Mouse (Mus musculus): ENCODE data around the gene Zfr. TPM values are rescaled to one million over a fixed set of nuclear protein-coding genes. Genes with fewer than 3 reads are reported as not detected.
A peak's percentile ranks its signal among the peaks of the same experiment; 100 is the strongest.

Gene Zfr
- polyA plus RNA-seq, 1 experiment = 30.5 TPM

GRCm38 (mm10) chr15:12088091-12088490 is 29.5 kb upstream of the Zfr start:
- Histone ChIP-seq H3K9me3 (0 out of 2 replicates have a peak, but pooled peaks cover 2% of the 10 kb centered on the region), H3K4me1 (peaks cover 14% of the 10 kb centered on the region), H3K36me3 (replicated peaks; ENCODE audit: low read length) (no peaks in the 10 kb centered on the region), H3K4me3 (replicated peaks) (no peak overlapping the region), H3K27me3 (replicated peaks) (peaks cover 19% of the 10 kb centered on the region)
- TF ChIP-seq FLI1 (IDR thresholded peaks at IDR 0.05; ENCODE audit: low read length) (no peak), GATA1 (IDR thresholded peaks at IDR 0.05; ENCODE audit: borderline replicate concordance, low read length) (no peak)

- TF ChIP-seq GATA1 (IDR thresholded peaks at IDR 0.05; ENCODE audit: borderline replicate concordance, low read length) (no peak), FLI1 (IDR thresholded peaks at IDR 0.05; ENCODE audit: low read length) (no peak)
- Histone ChIP-seq H3K36me3 (replicated peaks; ENCODE audit: low read length) (no peaks in the 10 kb centered on the region), H3K9me3 (peaks cover 10% of the 10 kb centered on the region), H3K4me1 (peaks cover 14% of the 10 kb centered on the region), H3K4me3 (replicated peaks) (no peak overlapping the region), H3K27me3 (replicated peaks) (peaks cover 18% of the 10 kb centered on the region)
Measured at GRCm38 (mm10) chr15:12090087-12090486, 27.5 kb upstream of the Zfr start.

GRCm38 (mm10) chr15:12090981-12091669 is 26.5 kb upstream of the Zfr start:
- H3K27me3 ChIP-seq (replicated peaks) = peaks cover 18% of the 10 kb centered on the region
- no peak for TF ChIP-seq GATA1 (IDR thresholded peaks at IDR 0.05; ENCODE audit: borderline replicate concordance, low read length)
- TF ChIP-seq FLI1 (IDR thresholded peaks at IDR 0.05; ENCODE audit: low read length) = no peak
- H3K4me3 ChIP-seq (replicated peaks) = peak overlapping the region; percentile 40
- H3K4me1 ChIP-seq = peaks cover 14% of the 10 kb centered on the region
- H3K36me3 ChIP-seq (replicated peaks; ENCODE audit: low read length) = no peaks in the 10 kb centered on the region
- H3K9me3 ChIP-seq = peaks cover 16% of the 10 kb centered on the region

GRCm38 (mm10) chr15:12091781-12092458 is 25.7 kb upstream of the Zfr start:
- H3K4me1 ChIP-seq = peaks cover 14% of the 10 kb centered on the region
- H3K9me3 ChIP-seq = peaks cover 19% of the 10 kb centered on the region
- no peak overlapping the region for H3K4me3 ChIP-seq (replicated peaks)

GRCm38 (mm10) chr15:12093026-12093960 is 24.3 kb upstream of the Zfr start:
- Histone ChIP-seq H3K4me3 (replicated peaks) (no peak overlapping the region), H3K27me3 (replicated peaks) (peaks cover 9% of the 10 kb centered on the region), H3K9me3 (peaks cover 29% of the 10 kb centered on the region), H3K4me1 (peaks cover 11% of the 10 kb centered on the region), H3K36me3 (replicated peaks; ENCODE audit: low read length) (no peaks in the 10 kb centered on the region)
- no peak for TF ChIP-seq FLI1 (IDR thresholded peaks at IDR 0.05; ENCODE audit: low read length)
- TF ChIP-seq GATA1 (IDR thresholded peaks at IDR 0.05; ENCODE audit: borderline replicate concordance, low read length) = no peak

More at GRCm38 (mm10) chr15:12091781-12092458, 25.7 kb upstream of the Zfr start:
- no peaks in the 10 kb centered on the region for H3K36me3 ChIP-seq (replicated peaks; ENCODE audit: low read length)
- no peak for TF ChIP-seq FLI1 (IDR thresholded peaks at IDR 0.05; ENCODE audit: low read length)
- TF ChIP-seq GATA1 (IDR thresholded peaks at IDR 0.05; ENCODE audit: borderline replicate concordance, low read length) = no peak; the same call in 2 of the 3 replicates
- H3K27me3 ChIP-seq (replicated peaks) = peaks cover 18% of the 10 kb centered on the region

GRCm38 (mm10) chr15:12093961-12094566 is 23.6 kb upstream of the Zfr start:
- H3K27me3 ChIP-seq (replicated peaks) = peaks cover 8% of the 10 kb centered on the region
- TF ChIP-seq GATA1 (IDR thresholded peaks at IDR 0.05; ENCODE audit: borderline replicate concordance, low read length) (no peak), FLI1 (IDR thresholded peaks at IDR 0.05; ENCODE audit: low read length) (no peak)
- no peaks in the 10 kb centered on the region for H3K36me3 ChIP-seq (replicated peaks; ENCODE audit: low read length)

GRCm38 (mm10) chr15:12096447-12096846 is 21.2 kb upstream of the Zfr start:
- TF ChIP-seq FLI1 (IDR thresholded peaks at IDR 0.05; ENCODE audit: low read length) (no peak), GATA1 (IDR thresholded peaks at IDR 0.05; ENCODE audit: borderline replicate concordance, low read length) (no peak)
- Histone ChIP-seq H3K4me1 (no peaks in the 10 kb centered on the region), H3K4me3 (replicated peaks) (no peak overlapping the region), H3K27me3 (replicated peaks) (peaks cover 10% of the 10 kb centered on the region), H3K36me3 (replicated peaks; ENCODE audit: low read length) (no peaks in the 10 kb centered on the region), H3K9me3 (peaks cover 27% of the 10 kb centered on the region)

More at GRCm38 (mm10) chr15:12093961-12094566, 23.6 kb upstream of the Zfr start:
- Histone ChIP-seq H3K4me3 (replicated peaks) (no peak overlapping the region), H3K9me3 (peaks cover 29% of the 10 kb centered on the region), H3K4me1 (peaks cover 10% of the 10 kb centered on the region)

GRCm38 (mm10) chr15:12097344-12097743 is 20.3 kb upstream of the Zfr start:
- H3K4me3 ChIP-seq (replicated peaks) = peak overlapping the region; percentile 60
- H3K36me3 ChIP-seq (replicated peaks; ENCODE audit: low read length) = no peaks in the 10 kb centered on the region
- H3K4me1 ChIP-seq = no peaks in the 10 kb centered on the region
- H3K27me3 ChIP-seq (replicated peaks) = peaks cover 13% of the 10 kb centered on the region
- peaks cover 27% of the 10 kb centered on the region for H3K9me3 ChIP-seq
- TF ChIP-seq GATA1 (IDR thresholded peaks at IDR 0.05; ENCODE audit: borderline replicate concordance, low read length) (no peak), FLI1 (IDR thresholded peaks at IDR 0.05; ENCODE audit: low read length) (no peak)

- no peaks in the 10 kb centered on the region for H3K4me1 ChIP-seq
- peaks cover 17% of the 10 kb centered on the region for H3K27me3 ChIP-seq (replicated peaks)
- H3K9me3 ChIP-seq = peaks cover 16% of the 10 kb centered on the region
- TF ChIP-seq FLI1 (IDR thresholded peaks at IDR 0.05; ENCODE audit: low read length) = no peak
- TF ChIP-seq GATA1 (IDR thresholded peaks at IDR 0.05; ENCODE audit: borderline replicate concordance, low read length) = no peak
- H3K36me3 ChIP-seq (replicated peaks; ENCODE audit: low read length) = no peaks in the 10 kb centered on the region
- H3K4me3 ChIP-seq (replicated peaks) = no peak overlapping the region
Measured at GRCm38 (mm10) chr15:12100912-12101311, 16.7 kb upstream of the Zfr start.

All from megakaryocyte, embryonic 14.5 days (primary cell).